Mouse (Mus musculus) v-Abl transformed pro-B cells (cell line): ENCODE measurements around the gene Tmem161a.

ENCODE experiments used
- in situ Hi-C, 2 experiments: fragments of 400-800 bp; cut with MboI; formaldehyde crosslinking; loops; one replicate each; pipeline ENCODE4 v1.15.1; 2025; ENCODE audit not compliant: unreplicated experiment in 2 of 2

The Tmem161a gene

DNA sequence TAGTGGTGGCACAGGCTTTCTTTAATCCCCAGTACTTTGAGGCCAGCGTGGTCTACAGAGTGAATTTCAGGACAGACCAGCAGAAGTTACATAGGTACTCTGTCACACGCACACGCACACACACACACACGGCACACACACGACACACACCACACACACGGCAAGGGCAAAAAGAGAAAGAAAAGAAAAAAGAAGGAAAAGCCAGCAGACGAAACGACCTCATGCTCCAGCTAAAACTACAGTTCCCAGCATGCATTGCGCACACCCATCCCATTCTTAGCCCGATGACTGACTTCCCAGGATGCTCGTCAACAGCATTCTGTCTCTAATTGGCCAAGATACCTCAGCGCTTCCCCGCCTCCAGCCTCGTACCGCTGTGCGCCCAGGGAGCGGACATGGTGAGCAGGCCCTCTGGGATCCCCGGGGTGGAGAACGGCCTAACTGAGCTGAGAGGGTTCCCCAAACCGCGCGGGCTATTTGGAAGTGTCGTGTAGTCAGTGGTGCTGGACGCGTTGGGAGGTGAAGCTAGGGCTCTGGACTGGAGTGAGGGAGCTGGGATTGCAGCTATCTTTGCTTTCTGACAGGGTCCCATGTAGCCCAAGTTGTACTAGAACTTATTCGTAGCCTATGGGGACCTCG lies at the start of gene Tmem161a:
Tmem161a (plus strand) TSS at position 314 of the 639 bp plus-strand sequence.
- in situ Hi-C loops = no loop called here

DNA sequence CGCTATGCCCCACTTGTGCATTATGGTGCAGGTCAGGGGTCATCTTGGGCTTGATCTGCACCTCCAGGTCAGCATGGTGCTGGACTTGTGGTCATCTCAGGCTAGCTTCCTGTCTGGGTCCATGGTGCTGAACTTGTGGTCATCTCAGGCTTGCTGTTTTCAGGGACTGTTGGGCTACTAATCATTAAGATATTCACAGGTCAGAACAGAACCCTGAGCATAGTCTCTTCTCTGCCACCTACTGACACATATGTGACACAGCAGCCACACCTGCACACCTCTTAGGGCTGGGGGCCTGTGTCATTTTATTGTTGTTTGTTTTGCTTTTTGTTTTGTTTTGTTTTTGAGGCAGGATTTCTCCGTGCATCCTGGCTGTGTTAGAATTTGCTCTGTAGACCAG lies 49.3 kb upstream of the Tmem161a start:
- in situ Hi-C loops = loop anchor here (5.0 to 25.0 kb wide), 4 partner anchors 201 to 796 kb away; partner anchors contain the start of gene Zfp868 (in 1 of the 2)

DNA sequence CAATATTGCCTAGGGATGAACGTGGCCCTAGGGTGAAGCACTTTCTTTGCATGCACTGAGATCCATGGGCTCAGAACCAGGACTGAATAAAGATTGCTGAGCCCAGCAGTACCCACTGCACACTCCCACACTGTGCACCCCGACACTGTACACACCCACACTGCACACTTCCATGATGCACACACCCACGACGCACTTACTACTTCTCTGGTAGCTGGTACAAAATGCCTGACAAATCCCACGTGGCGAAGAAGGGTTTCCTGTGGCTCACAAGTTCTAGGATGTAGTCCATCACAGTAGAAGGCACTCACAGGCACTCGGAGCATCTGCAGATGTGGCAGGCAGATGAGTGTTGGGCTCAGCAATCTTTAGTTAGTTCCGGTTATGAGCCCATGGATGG lies 47.2 kb upstream of the Tmem161a start:
- in situ Hi-C loops = loop anchor here (5.0 to 25.0 kb wide), 4 partner anchors 203 to 798 kb away; partner anchors contain the start of gene Zfp868 (in 1 of the 2)

DNA sequence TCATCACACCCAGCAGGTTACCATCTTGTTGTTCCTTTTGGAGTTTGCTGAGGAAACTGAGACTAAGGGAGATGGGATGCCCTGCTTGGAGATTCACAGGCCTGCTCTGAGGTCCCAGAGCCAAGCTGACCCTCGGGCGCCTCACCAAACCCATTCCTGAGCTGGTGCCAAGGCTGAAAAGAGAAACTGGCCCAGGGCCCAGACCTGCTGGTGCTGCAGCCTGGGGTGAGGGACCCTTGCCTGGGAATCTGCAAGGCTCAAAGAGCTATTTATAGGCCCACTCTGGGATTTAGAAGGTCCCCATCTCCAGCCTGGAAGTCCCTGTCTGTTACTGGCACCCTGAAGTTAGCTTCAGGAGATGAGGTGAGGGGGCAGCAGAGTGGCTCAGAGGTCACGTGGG lies 43.7 kb upstream of the Tmem161a start:
- in situ Hi-C loops = no loop called here

DNA sequence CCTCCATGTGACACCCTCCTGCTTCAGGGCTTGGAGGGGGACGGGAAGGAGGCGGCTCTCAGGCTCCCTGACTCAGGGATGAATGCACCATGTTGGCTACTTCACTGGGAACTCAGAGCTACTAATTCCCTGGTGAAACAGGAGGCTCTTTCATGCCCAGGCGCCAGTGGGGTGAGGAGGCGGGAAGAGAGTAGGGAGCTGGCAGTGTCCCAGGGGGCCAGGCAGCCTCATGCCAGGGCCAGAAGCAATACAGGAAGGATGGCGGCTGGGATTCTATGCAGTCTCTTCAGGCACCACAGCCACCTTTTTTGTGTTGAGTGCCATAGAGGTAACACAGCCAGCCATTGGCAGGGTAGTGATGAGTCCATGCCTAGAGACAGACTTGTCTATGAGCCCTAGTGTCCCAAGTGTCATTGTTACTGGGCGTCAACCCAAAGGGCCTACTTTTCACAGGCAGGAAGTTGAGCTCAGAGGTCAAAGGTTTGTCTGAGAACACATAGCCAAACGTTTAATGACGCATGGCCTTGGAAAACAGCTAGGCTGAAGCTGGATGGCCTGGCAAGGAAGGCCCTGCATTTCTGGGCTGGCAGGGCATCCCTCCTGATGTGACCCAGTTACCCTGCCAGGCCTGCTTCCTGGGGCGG lies 42.7 kb upstream of the Tmem161a start:
- in situ Hi-C loops = no loop called here

DNA sequence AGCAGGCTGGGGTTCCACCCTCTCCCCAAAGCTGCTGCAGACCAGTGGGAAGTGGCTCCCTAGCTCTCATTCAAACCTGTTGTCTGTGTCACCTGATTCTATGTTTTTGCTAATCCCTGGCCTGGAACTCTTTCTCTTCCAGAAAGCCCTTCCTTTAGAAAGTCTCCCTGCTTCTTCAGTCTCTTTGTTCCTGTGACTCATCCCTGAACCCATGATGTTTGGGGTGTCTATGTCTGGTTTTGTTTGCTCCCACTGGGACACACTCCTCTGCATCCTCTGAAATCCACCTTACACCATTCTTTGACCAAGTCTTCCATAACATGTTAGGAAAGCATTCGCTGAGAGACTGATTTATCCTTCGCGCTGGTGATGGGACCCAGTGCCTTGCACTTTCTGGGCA lies 42.1 kb upstream of the Tmem161a start:
- in situ Hi-C loops = no loop called here

DNA sequence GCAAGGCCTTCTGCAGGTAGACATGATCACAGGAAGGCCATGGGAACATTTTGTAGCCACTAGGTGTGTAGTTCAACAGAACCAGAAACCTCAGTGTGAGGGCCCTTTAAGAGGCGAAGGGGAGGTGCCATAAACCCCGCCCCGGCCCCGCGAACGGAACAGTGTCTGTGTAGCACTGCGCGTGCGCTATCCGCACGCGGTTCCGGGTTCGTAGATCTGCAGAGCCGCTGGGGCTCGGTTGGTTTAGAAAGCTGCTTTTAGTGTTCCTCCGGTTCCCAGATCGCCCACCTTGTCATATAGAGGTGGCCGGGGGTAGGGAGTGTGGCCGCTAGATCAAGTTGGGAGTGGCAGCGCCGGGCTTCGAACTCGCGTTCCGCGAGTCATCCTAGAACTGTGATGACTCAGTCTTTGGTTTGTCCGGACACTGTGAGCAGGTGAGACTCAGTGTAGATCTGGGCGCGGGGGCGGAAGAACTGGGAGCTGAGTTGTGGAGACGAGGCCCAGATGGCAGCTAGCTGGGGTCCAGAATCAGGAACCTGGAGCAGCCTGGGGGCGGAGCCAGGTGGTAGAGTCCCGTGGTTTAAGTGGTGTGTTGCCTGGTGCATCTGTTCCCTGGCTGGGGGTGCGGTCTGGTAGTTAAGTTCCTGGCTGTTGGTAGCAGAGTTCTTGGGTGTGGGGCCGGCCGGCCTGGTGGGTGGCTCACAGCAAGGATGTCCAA lies 40.8 kb upstream of the Tmem161a start, which contains the start of gene Nr2c2ap:
Nr2c2ap (plus strand) TSS at position 168 of the 718 bp plus-strand sequence.
- in situ Hi-C loops = no loop called here

DNA sequence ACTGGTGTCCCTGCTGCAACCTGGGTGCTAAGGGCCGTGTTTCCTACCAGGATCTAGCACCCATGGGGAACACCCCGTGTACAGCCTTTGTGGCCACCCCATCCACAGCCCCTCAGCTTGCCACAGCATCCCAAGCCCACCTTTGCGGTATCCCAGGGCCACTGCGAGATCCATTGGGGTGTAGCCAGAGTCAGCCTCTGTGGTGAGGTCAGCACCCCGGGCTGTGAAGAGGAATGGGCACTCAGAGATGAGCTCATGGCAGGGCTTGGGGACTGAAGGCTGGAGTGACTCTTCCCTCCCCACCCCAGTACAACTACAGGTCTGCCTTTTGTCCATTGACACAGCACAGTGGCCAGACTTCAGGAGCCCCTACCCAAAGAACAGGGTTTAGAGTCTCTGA lies 38.1 kb upstream of the Tmem161a start:
- in situ Hi-C loops = no loop called here

DNA sequence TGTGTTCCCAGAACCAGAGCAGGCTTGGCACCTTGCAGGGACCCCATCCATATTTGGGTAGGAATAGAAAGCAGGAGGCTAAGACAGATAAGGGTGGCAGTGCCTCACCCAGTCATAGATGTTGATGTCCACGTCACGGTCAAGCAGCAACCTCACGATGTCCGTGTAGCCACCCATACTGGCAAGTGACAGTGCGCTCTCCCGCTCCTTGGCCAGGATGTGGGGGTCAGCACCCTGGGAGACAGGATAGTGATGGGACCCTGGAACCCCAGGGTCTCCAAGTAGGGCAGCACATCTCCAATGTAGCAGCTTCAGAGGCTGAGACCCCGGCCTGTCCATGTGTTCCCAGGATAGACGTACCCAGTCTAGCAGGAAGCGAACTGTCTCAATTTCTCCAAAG lies 37.2 kb upstream of the Tmem161a start:
- in situ Hi-C loops = no loop called here

DNA sequence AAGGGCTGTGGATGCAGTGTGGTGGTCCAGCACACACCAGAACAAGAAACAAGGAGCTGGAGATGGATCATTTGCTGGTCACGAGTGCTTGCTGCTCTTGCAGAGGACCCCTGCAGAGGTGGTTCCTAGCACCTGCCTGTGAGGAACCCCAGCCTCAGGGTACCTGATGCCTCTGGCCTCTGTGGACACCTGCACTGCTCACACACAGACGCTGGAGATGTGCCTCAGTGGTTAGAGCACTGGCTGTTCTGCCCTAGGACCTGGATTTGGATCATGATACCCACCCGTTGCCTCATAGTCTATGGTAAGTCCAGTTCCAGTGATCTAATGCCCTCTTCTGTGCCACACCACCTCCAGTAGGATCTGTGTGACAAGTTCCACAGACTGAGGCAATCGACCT lies 35.6 kb upstream of the Tmem161a start:
- in situ Hi-C loops = no loop called here

DNA sequence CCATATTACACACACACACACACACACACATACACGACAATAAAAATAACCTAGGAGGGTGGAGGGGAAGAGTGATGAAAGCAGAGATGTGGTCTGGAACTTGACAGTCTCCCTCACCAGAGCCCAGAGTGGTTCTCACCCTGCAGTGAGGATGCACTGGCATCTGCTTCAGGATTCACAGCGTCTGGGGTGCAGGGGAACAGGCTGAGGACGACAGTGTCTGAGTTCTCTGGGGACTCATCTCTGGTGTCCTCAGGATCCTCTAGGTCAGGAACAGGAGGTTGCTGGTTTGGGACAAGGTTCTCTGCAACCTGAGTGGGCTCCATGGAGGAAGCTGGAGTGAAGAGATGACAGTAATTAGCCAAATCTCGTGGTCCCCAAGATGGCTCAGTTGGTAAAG lies 34.3 kb upstream of the Tmem161a start:
- in situ Hi-C loops = no loop called here

DNA sequence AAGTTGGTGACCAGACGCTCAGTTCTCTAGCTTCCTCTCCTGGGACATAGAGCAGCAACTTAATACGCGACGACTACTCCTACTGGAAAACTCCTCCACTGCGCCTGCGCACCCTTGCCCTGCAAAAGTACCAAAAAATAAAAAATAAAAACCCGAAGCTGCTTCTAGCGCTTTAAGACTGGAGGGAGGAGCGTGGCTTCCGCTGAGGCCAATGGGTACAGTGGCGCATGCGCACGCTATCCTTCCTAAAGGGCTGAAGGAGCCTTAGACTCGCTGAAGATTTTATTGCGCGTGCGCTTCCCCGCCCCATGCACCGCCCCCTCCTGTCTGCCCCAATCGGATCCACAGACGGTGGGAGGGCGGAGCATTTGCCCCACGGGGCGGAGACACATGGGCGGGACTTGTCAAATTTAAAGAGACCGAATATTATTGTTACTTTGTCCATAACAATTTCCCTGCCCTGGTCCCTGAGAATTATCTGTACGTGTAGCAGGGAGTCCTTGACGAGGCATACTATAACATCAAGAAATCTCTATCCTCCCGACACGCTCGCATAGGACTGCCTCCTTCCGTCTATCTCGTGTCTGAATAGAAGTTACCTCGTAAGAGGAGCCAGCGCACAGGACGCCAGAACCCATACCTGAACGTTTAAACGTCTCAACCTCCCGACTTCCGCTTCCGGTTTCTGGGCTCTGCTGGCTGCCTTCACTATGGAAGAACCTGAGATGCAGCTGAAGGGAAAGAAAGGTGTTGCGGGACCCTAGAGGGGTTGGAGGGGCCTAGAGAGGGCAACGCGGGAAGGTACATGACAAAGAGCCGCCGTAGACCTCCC lies 32.9 kb upstream of the Tmem161a start, which contains the start of the genes Rfxank, Borcs8 and Mef2b:
Rfxank (minus strand) TSS at position 129 of the 832 bp plus-strand sequence.
Borcs8 (plus strand) TSS at position 474 of the 832 bp plus-strand sequence.
Mef2b (plus strand) TSS at position 686 of the 832 bp plus-strand sequence.
- in situ Hi-C loops = no loop called here

DNA sequence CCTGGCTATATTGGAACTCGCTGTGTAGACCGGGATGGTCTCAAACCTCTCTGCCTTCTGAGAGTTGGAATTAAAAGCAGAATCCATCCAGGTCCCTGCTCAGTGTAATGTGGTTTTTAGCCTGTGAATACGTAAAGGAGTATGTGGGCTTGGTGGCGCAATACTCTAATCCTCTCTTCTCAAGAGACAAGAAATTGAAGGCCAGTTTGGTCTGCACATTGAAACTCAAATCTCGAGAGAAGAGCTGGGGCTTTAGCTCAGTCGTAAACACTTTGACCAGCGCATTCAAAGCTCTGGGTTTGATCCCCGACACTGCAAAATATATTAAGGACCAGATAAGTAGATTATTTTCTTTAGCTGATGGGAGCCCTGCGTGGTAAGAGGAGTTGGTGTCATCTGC lies 32.2 kb upstream of the Tmem161a start:
- in situ Hi-C loops = no loop called here

DNA sequence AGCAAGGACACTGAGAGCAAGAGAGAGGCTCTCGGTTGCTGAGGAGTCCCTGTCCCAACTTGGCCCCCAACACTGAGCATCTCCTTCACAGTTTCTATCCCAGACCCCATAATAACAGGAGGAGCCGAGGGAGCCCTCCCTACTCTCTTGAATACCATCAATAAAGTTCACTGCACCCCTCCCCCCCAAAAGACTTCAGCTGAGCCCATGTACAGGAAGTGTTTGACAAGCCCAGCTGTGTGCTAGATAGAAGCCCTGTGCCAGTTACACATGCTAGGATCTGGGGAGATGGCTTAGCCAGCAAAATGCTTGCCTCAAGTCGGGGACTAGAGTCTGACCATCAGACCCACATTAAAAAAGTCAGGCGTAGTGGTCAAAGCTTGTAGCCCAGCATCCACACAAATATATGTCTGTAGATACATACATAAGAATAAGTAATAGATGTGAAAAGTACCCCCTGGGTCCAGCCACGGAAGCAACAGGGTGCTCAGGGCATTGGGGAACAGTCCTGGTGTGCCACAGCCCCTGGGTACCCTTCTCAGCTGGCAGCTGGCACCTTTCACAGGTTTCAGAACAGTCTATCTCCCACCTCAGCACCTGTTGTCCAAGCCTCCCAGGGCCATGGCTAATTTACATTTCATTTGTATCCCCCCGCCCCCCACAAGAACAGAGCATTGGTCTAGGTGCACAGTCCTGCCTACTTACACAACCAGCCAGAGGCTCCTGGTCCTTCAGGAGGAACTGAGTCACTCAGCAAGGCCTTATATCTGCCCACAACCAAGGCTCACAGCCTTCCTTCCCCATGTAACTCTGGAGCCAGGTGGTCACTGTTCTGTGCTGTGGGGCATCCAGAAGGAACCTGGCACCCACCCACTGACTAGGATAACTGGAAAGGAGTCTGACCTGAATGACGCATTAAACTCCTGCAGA lies 24.2 kb upstream of the Tmem161a start:
- in situ Hi-C loops = no loop called here

DNA sequence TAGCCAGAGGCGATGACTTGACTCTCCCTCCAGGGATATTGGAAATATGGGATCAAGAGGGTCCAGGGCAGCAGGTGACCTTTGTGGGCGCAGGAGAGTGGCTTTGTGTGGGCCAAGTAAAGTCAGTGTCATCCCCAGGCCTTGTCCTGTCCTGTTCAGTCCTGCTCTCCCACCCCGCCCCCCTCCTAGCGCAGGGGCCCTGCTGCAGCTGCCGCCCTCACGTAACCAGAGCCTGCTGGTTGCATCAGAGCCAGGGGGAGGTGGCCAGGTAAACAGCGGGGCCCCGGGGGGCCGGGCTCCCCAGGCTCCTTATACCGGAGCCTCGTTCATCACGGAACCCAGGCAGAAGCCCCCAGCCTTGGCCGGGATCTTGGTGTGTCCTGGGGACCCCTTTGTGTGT lies 22.0 kb upstream of the Tmem161a start:
- in situ Hi-C loops = no loop called here

DNA sequence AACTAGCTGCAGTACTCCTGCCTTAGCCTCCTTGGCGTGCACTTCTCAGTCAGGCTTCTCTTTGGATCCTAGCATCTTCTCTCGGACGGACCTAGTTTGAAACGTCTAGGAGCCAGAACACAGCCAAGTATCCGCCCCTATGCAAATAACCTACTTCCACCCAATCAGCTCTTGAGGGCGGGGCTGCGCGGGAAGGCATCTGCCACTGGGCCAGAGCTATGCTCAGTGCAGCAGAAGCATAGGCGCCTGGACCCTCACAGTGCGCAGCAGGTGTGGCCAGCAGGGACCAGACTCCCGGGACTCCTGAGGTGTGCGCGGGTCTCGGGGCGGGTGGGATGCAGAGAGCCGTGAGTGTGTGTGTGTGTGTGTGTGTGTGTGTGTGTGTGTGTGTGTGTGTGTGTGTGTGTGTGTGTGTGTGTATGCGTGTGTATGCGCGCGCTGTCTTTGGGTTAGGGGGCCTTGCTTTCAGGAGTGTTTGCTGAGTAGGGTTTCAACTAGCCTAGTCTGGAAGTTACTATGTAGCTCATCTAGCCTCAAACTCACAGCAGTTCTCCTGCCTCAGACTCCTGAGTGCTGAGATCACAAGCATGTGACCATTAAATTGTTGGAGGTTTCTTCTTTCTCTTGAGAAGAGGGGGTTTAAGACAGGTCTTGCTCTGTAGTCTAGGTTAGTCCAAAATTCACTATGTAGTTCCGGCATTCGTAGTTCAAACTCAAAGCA lies 19.5 kb upstream of the Tmem161a start:
- in situ Hi-C loops = no loop called here

DNA sequence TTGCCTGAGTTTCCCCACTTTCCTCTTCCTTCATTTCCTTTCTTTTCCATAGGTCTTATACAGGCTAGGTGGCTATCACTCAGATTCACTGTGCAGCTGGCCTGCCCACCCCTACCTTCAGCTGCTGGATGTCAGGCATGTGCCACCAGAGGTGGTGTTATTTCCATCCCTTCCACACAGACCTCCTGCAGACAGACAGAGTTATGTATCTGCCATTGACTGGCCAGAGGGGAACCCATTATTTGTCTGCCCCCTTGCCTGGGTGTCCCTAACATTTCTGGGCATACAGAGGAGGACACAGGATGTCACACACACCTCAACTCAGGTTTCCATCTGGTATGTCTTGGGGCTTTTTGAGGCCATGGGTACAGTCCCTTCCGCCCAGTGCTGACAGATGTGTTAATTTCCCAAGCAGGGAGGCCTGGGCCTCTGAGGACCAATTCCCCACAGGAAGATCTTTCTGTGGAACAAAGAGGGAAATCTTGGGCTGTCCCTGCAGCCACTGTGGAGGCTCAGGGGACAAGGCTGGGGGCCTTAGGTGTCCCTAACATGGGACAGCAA lies 14.8 kb upstream of the Tmem161a start:
- in situ Hi-C loops = no loop called here

DNA sequence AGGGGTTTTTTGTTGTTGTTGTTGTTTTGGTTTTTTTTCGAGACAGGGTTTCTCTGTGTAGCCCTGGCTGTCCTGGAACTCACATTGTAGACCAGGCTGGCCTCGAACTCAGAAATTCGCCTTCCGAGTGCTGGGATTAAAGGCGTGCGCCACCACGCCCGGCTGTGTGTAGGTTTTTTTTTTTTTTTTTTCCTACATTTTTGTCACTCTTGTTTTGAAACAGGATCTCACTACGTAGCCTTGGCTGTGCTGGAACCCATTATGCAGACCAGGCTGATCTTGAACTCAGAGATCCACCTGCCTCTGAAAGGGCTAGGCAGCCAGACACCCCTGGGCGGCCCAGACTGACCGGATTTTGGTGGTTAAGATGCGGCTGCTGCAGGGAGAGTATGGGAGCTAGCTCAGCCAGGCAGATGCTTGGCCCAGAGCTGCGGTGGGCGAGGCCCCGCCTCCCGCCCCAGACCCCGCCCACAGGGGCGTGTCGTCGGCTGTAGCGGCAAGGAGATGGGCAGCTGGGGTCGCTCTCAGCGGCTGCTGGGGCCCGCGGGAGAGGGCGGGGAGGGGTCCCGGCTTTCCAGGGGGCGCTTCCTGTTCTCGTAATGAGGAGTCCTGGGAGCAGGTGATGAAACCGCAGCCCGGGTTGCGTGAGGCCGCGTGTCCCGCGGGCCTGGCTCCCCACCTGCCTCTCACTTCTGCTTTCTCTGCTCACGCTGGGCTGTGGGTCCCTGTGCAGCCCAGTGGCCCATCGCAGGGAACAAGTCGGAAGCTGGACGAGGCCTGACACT lies 13.9 kb upstream of the Tmem161a start:
- in situ Hi-C loops = no loop called here
